Mouse (Mus musculus) G1E (cell line): ENCODE measurements around the gene Kcnip1.

Source experiments
- CTCF ChIP-seq: IDR thresholded peaks from 2 replicates; pipeline ENCODE4 v1.5.1; 2012; ENCODE audit warnings: low read depth, low read length, inconsistent platforms, mixed read lengths
- GATA1 ChIP-seq: IDR thresholded peaks from 2 replicates; pipeline ENCODE4 v1.6.1; 2012; ENCODE audit warnings: borderline replicate concordance, low read length, inconsistent platforms, mixed read lengths
- GATA2 ChIP-seq: IDR thresholded peaks from 2 replicates; pipeline ENCODE4 v1.6.1; 2012; ENCODE audit warnings: low read depth, low read length, inconsistent platforms, borderline replicate concordance
- POLR2AphosphoS5 ChIP-seq: IDR thresholded peaks from 2 replicates; pipeline ENCODE4 v1.6.1; 2012; ENCODE audit warnings: low read depth, low read length, inconsistent platforms; ENCODE audit not compliant: insufficient replicate concordance

DNA sequence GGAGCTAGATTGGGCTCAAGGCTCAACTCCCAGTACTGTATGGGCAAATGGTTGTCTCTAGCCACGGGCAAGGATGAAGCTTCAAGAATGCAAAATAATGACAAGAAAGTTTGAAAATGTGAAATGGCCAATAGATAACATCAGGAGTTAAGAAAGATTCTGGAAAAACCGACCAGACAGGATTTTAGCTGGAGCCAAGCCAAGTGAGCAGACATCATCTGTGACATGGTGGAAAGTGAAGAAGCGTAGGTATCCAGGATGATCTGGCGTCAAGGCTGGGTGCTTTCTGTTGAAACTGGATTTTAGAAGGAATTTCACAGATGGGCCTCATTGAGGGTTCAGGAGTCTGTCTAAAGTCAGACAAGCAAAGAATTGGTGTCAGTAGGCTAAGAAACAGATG lies 394.0 kb downstream of the Kcnip1 start, which contains the start of gene D130052B06Rik:
- no peak for TF ChIP-seq CTCF
- TF ChIP-seq POLR2AphosphoS5 = no peak
- no peak for TF ChIP-seq GATA1
- TF ChIP-seq GATA2 = no peak
